Mouse (Mus musculus) right cerebral cortex, adult 18-20 months (tissue): ENCODE measurements at regions not wholly inside any gene's neighbourhood (a gene's known extent, or its start where the extent isn't known, plus 50 kb on each side); places are given as distances from the start of the nearest gene placed in this dataset.

Source experiments
- DNase-seq: peaks from one replicate; pipeline ENCODE4 v3.0.0; 2022; ENCODE audit warnings: mixed read lengths

DNA sequence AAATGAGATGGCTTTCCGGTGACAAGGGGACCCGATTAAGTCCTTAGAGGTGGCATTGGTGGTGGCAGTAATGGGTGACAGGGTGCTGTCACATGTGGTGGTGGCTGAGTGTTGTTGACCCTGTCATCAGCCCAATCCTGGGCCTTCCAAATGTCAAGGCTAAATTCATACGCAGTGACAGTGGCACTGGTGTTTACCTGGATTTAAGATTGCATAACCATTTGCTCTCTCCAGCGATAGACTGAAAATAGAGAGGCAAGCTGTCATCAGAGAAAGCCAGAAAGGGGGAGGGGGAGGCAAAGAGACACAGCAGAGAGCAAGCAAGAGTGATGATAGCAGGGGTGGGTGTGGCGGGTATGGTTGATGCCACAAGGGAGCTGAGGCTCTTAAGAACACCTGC, 215.1 kb downstream of the Suds3 start:
- DNase-seq = no peak

DNA sequence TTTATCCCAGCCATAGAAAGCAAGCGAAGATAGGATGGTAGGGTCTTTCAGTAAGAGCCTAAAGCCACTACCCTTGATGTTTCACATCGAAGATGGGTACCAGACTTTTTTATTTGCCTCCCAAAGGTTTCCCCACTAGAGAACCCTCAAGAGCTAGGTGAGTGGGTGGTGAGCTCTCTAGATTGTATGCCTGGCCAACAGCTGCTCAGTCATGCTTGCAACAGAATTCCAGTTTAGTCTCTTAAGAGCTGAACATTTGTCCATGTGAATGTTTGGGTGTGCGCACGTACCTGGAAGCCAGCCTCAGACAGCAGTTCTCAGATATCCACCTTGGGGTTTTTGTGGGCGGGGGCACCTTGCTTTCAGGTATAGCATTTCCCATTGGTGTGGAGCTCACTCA, 218.5 kb downstream of the Suds3 start:
- peak; percentile 32 for DNase-seq

DNA sequence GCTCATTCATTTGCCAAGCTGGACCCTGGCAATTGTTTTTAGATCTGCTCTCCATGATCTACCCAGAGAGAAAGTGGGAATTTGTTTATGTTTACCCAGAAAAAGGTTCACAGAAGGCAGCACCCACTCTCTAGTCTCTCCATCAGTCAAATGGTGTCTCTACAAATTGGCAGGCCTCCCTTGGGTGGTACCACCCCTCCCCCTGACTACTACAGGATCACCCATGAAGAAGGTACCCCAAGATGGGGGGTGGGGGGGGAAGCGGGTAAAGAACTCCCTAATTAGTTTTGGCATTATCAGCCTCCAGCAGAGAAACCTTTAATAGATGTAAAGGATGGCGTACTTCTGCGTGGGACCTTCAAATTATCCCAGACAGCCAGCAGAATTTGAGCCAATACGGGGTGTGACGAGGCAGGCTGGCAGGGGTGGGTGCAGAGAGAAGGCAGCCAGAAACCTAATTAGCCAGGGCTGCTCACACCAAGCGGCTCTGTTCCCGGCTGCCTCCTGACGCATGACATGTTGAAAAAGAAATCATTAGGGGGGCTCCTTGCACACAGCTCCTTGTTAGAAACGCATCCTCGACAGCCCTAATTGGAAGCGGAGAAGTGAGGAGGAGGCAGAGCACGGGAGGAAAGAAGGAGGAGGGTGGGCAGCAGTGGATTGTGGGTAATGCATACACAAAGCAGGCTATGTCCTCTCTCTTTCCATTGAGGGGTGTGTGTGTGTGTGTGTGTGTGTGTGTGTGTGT, 220.7 kb downstream of the Suds3 start:
- peak; percentile 76 for DNase-seq

DNA sequence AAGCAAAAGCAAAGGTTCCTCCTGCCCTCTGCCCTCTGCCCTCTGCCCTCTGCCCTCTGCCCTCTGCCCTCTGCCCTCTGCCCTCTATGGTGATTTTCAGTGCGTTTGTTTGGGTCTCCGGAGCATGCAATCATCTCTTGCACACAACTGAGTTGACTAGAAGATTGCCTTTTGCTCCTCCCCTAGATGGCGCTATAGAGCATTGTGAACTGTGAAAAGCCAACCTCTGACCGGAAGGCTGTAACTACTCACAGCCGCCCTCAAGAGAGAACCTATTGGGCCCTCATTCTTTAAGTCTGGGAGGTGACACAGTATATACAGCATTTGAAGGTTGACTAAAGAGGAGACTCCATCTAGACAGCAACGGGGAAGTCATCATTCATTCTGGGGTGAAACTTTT, 221.3 kb downstream of the Suds3 start:
- DNase-seq = no peak

DNA sequence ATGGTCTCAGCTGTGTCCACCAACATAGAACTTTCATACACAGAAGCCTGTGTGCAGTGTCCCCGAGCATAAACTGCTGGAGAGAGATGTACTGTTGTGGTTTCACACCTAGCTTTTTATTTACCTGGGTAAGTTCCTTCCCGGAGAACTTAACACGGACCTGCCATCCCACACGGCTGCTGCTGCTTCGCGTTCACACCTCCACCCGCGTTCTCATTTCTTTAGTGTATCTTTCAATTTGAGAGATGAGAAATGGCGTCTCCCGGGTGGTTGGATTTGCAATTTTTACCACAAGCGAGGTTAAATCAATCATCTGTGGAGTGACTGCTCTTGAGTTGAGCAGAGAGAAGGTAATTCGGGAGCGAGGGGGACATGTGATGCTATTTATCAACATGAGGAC, 223.0 kb downstream of the Suds3 start:
- DNase-seq = peak; percentile 39

DNA sequence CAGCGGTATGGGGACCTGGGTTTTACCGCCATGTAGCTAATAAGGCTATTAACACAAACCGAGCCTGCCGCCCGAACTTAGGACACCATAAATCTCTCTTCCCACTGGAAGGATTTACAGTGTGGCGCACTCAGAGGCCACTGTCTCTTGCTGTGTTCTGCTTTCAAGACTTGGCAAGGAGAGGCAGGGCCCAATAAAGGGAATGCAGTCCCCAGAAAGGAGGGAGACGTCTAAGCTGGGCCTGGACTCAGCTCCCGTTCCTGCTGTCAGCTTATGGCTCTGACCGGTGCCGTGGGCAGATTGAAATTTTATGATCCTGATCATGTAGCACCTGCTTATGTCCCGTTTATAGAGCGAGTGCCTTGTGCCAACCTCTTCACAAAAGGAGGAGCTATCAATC, 226.7 kb downstream of the Suds3 start:
- no peak for DNase-seq

DNA sequence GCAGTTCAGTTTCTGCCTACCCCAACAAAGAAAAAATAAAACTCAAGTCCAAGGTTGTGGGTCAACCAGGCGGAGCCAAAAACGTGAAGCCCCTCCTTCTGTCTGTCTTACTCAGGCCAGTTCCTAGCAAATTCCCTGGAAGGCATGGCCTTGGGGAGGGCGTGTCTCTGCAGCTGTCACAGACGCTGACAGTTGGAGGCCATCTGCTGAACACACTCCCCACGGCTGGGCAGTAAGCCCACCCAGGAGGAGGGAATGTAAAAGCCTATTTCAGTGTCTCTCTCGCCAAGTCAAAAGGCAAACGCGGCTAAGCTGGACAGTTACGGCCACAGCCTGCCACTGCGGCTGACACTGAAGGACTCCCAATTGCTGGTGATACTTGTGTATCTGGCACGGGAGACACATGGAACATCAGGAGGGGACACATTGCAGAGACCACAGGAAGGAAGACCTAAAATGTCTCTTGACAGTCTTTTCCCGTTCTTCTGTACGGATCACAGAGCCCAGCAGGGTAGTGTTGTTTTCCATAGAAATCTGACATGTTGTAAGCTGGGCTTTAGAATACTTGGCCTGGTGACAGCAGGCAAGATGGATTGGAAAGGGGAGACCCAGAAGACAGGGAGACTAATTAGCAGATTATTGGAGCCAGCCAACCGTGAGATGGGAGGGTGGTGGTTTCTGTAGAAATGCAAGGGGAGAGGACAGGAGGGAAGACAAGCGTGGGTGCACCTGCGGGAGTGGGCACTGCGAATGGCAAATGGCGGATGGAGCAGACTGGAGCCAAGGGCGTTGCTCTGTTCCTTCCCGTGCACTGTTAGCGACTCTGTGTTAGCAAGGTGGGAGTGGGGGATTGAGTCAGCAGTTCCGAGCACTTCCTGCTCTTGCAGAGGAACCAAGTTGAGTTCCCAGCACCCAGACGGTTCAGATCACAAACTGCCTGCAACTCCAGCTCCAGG, 229.5 kb downstream of the Suds3 start:
- DNase-seq = no peak

DNA sequence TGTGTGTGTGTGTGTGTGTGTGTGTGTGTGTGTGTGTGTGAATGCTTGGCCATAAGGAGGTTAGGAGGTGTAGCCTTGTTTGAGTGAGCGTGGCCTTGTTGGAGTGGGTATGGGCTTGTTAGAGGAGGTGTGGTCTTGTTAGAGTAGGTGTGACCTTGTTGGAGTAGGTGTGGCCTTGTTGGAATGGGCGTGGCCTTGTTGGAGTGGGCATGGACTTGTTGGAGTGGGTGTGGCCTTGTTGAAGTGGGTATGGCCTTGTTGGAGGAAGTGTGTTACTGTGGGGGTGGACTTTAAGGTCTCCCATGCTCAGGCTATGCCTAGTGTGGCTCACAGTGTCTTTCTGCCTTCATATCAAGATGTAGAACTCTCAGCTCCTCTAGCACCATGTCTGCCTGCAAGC, 236.2 kb downstream of the Suds3 start:
- no peak for DNase-seq

DNA sequence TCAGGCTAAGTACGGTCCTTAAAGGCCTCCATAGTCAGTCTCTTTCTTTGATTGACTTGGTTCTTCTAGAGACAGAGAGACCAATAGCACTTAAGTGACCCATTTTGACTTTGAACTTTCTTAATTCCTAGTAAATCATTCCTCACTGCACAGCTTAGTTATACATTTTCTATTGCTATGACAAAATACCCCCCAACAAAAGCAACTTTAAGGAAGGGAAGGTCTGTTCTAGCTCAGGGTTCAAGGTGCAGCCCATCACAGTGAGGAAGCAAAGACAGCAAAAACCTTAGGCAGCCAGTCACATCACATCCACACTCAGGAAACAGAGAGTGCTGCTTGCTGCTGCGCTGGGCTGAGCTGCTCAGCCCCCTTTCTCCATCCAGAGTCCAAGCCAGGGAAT, 241.0 kb downstream of the Suds3 start:
- no peak for DNase-seq

DNA sequence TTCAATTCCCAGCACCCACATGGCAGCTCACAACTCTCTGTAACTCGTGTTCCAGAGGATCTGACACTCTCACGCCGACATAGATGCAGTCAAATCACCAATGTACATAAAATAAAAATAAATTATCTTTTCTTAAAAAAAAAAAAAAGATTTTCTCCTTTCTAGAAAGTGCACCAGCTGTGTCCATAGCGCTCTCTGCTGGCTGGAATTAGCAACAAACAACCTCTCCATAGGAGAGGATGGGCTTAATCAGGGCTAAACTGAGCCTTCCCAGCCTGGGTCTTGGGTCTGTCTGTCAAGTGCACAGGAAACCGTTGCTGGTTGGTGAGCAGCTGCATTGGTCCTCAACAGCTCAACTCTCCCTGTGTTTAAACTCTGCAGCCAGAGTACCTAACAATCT, 247.8 kb downstream of the Suds3 start:
- no peak for DNase-seq

DNA sequence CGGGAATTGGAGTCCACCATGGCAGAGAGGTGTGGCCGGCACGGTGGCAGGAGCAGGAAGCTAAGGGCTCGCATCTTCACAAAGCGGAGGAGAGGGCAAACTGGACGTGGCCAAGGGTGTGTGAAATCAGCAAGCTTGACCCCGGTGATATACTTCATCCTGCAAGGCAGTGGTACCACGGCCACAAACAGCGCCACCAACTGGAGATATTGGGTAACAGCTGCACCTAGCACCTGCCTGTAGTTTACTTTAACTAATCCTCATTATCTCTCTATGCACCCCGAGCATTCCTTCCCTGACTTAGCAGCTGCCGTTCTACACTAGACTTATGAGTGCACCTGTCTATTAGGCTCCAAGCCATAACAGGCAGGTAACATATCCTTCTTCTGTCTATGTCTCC, 251.6 kb downstream of the Suds3 start:
- no peak for DNase-seq

DNA sequence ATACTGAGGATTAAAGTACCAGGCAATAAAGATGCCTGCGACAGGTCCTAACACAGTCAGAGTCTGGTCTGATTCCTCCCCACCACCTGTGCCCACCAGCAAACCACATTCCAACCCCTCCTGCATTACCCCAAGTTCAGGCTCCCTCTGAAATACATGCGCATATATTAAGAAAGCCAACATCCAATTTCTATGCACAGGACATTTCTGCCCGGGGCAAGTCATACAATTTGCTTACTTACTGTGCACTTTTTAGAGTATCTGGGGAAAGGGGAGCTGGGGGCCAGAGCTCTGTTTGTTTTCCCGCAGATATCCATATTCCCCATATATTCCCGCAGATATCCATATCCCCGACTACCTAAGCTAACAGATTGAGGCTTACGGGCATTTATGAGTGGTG, 261.1 kb upstream of the Srrm4 start:
- DNase-seq = no peak

DNA sequence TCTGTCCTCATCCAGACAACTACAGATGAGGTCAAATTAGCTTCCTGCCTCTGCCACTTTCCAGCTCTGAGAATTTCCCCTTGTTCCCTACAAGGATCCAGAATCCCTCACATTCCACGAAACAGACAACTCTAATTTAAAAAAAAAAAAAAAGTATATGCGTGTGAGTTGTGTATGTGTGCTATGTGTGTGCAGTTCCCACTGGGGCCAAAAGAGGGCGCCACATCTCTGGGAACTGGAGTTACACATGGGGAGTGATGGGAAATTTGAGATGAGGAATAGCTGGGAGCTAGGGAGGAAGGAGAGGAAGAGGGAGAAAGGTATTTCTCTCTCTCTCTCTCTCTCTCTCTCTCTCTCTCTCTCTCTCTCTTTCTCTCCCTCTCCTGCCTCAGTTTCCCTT, 240.3 kb upstream of the Srrm4 start:
- no peak for DNase-seq

DNA sequence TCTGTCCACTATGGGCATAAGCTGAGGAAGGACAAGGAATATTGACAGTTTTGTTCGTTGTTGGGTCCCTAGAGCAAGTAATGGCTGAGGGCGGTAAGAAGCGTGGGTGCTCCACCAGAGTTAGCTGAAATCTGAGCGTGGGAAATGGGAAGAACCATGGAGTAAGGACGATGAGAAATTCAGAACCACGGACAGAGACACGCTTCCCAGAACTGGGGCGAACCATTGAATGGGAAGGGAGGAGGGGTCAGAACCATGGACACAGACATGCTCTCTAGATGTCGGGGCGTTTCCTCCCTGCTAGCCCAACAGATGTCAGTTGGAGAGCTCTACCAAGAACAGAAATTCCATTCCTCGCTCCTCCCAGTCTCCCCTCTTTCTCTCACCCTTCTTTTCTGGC, 238.2 kb upstream of the Srrm4 start:
- peak; percentile 1 for DNase-seq

DNA sequence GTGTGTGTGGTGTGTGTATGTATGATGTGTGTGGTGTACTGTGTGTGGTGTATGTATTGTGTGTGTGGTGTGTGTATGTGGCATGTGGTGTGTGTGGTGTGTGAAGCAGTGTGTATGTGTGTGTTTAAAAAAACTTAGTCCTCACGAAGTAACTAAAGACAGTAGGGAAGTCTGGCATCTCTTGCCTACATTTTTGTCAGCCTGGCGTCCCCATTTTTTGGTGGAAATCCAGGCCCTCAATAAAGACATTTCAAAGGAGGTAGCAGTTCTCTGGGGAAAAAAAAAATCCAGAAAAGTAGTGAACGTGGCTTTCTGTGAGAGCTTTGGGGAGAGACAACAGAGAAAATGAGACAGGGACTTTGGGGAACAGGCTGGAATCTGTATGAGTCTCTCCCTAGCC, 231.6 kb upstream of the Srrm4 start:
- no peak for DNase-seq

DNA sequence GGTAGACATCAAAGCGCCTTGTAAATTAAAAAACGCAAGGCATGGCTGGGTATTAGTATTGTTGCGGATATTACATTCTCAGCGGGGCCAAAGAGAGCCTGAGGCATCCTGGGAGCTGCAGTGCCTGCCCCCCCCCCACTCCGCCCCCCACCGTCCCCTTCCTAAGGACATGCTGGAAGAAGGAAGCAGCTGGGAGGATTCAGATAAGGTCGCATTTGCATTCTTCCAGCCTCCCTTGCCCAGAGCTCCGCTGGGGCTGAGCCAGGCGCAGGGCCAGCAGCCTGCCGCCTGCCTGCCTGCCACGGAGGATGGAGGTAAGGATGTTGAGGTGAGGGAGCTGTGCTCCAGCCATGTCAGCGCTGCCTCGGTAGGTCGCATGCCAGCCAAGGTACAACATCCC, 230.5 kb upstream of the Srrm4 start:
- peak; percentile 12 for DNase-seq

DNA sequence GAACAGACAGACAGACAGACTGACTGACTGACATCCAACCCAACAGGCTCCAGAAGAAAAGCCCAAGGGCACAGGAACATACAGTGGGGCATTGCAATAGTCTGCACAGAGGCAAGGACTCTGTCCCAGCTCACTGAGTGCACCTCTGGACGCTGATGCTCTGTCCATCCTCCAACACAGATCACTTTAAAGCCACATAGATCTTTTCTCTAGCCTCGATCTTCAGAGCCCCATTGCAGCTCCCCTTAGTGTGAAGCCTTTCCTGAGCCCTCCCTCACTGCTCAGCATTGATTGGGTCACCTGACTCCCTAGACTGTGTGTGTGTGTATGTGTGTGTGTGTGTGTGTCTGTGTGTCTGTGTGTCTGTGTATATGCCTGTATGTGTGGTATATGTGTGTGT, 218.2 kb upstream of the Srrm4 start:
- no peak for DNase-seq

DNA sequence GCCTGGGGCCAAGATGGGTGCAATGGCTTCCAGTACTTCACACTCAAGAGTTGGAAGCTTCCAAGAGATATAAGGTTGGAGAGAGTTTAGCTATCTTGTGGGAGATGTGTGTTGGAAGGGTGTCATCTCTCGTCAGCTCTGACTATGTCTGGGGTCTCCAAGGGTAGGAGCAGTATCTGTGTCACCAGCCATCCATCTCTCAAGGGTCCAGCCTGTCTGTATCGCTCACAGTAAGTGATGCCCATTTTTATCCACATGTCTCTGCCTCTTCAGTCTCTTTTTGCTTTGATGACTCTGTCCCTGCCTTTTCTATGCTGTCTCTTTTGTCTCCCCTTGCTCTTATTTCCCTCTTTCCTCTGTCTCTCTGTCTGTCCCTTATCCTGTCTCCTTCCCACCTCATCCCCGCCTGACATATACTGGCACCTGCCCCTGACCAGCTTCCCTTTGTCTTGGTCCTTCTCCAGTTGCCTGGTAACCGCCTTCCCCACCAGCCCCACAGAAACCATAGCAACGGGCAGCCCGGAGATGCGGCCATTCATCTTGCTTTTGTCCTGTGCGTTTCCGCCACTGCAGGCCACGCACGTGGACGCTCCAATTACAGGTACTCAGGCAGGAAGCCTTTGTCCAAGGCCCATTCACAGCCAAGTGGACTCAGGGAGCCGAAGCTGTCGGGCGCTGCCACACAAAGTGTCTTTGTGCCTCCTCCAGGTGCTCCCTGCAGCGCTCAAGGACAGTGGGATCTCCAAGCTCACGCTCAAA, 217.6 kb upstream of the Srrm4 start:
- DNase-seq = peak; percentile 28

DNA sequence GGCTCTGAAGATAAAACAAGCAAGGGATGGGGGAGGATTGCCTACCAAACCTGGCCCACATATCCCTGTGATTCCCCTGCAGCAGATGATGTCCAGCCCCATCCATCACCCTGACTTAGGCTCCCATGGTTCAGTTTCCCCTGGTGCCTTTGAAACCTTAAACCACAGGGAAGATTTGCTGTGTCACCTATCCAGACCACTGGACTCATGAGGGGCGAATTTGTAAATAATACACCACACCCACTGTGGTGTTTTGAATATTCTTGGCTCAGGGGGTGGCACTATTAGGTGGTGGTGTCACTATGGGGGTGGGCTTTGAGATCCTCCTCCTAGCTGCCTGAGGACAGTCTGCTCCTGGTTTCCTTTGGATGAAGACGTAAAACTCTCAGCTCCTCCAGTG, 205.8 kb upstream of the Srrm4 start:
- no peak for DNase-seq

DNA sequence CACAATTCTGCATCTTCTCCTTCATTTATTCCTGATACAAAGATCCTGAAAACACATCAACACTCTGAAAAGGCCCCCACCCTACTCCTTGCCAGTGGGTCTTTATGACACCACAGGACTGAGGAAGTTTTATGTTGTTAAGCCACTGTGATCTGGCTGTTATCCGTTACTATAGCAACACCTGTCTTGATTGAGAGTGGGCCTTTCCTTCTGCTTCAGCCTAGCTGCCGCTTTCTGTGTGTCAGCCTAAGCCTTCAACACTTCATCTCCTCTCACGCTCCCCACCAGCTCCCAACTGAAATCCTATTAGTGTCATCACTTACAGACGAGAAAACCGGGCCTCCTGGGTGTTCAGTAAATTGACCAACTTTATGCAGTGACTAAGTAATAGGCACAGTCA, 203.6 kb upstream of the Srrm4 start:
- peak; percentile 4 for DNase-seq

DNA sequence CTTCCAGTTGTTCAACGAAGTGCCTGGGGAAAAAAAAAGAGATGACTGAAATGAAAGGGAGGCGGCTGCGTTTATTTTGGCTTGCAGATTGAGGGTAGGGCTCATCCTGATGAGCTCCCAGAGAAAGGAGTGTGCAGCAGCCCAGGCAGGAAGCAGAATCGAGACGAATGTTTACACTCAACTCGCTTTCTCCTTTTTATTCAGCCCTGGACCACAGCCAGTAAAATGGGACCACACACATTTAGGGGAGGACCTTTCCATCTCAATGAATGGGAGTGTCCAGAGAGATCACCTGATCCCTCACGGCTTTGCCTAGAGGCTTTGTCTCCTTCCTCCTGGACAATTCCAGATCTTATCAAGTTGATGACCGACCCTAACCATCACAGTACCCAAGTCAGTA, 198.8 kb upstream of the Srrm4 start:
- DNase-seq = no peak

DNA sequence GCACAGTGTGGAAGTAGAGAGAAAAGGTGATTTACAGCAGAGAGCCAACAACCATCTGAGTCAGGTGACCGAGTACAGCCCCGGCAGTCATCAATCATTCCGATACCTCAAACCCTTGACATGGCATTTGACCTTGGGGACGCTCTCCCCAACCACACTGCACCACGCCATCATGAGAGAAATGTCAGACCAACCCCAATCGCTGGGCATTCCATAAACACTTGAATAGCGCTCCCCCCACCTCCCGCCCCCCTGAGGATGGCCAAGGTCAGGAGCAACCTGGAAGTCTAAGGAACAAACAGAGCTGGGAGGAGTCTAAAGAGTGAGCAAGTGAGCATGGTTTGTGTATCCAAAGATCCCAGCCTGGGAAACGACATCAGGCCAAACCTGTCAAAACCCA, 198.2 kb upstream of the Srrm4 start:
- no peak for DNase-seq

DNA sequence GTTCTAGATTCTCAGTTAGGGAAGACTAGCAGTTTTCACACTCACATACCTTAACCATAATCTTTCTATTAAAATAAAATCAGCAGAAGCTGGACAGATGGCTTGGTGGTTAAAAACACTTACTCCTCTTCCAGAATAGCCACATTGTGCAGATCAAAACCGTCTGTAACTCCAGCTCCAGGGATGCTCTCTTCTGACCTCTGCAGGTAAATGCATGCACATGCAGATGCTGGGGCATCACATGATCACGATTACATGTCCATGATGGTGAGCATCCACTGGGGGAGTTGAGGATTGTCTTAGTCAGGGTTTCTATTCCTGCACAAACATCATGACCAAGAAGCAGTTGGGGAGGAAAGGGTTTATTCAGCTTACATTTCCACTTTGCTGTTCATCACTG, 184.8 kb upstream of the Srrm4 start:
- no peak for DNase-seq

DNA sequence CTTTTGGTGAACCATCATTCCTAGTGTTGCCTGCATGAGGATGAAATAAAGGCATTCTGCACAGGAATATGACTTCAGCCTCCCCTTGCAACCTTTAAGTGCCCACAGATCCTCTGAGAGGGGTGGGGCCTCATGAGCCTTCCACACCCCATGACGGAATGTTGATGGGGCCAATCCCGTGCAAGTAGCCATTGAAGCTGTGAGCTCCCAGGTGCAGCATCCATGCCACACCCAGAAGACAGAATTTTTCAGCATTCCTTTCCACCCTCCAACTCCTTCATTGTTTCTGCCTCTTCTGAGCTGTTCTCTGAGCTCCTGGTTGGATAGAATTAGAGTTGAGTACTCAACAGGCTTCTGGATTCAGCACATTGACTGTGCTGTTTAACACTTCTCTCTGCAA, 174.6 kb upstream of the Srrm4 start:
- DNase-seq = no peak
